Mouse (Mus musculus) hindbrain, embryonic 13.5 days (tissue): ENCODE results near the gene Tsn. TPM values are rescaled to one million over a fixed set of nuclear protein-coding genes. Genes with fewer than 3 reads are reported as not detected.

Experiments used
- ATAC-seq: fragments of 200-750 bp; cut with Nextera tagmentation; 2 replicates; pipeline ENCODE4 v1.8.0; 2017; ENCODE audit warnings: moderate TSS enrichment; ENCODE audit not compliant: low FRiP score
- H3K27ac ChIP-seq: fragments of 300-500 bp; sonication (generic); 2 replicates; pipeline ENCODE4 v1.5.1; 2015; ENCODE audit warnings: inconsistent platforms, mild to moderate bottlenecking, moderate library complexity
- H3K27me3 ChIP-seq: fragments of 300-500 bp; sonication (generic); 2 replicates; pipeline ENCODE4 v1.6.1; 2015; ENCODE audit warnings: mild to moderate bottlenecking, inconsistent platforms
- H3K36me3 ChIP-seq: fragments of 300-500 bp; sonication (generic); 2 replicates; pipeline ENCODE4 v1.6.1; 2015; ENCODE audit warnings: mild to moderate bottlenecking, inconsistent platforms
- H3K4me1 ChIP-seq: fragments of 300-500 bp; sonication (generic); replicated peaks from 2 replicates; pipeline ENCODE4 v1.6.1; 2015; ENCODE audit warnings: inconsistent platforms
- H3K4me2 ChIP-seq: fragments of 300-500 bp; sonication (generic); 2 replicates; pipeline ENCODE4 v1.6.1; 2015; ENCODE audit warnings: inconsistent platforms, mild to moderate bottlenecking, moderate library complexity
- H3K4me3 ChIP-seq: fragments of 300-500 bp; sonication (generic); 2 replicates; pipeline ENCODE4 v1.5.1; 2015; ENCODE audit warnings: mild to moderate bottlenecking, inconsistent platforms
- H3K9ac ChIP-seq: fragments of 300-500 bp; sonication (generic); 2 replicates; pipeline ENCODE4 v1.6.1; 2015; ENCODE audit warnings: mild to moderate bottlenecking, inconsistent platforms
- H3K9me3 ChIP-seq: fragments of 300-500 bp; sonication (generic); 2 replicates; pipeline ENCODE4 v1.6.1; 2016; ENCODE audit warnings: inconsistent platforms
- WGBS: fragments of 180-500 bp; shearing (Covaris S2); methylation state at CpG from one replicate; pipeline ENCODE4 v1.1.7; 2015; 5-methylcytosine and 5-hydroxymethylcytosine counted together
- polyA plus RNA-seq: library from polyadenylated mRNA; unstranded; fragments of >200 nt; fragmentation: Nextera tagmentation; extraction: Ambion mirVana; gene quantifications from 2 replicates; pipeline ENCODE4 v1.2.1, GENCODE M21; 2015

Tsn gene
- polyA plus RNA-seq, 1 experiment from 2014 or later = 467 TPM

GRCm38 (mm10) chr1:118297719-118298118 lies 13.8 kb downstream of the Tsn start:
- Histone ChIP-seq H3K27ac (no peak overlapping the region), H3K9ac (no peak overlapping the region), H3K9me3 (no peaks in the 10 kb centered on the region), H3K27me3 (no peaks in the 10 kb centered on the region), H3K36me3 (peaks cover 86% of the 10 kb centered on the region), H3K4me2 (no peak overlapping the region), H3K4me3 (no peak overlapping the region), H3K4me1 (no peaks in the 10 kb centered on the region)
- 97% methylated on average over 2 of the region's 2 CpGs for WGBS
- ATAC-seq = no peak

- Histone ChIP-seq H3K4me1 (no peaks in the 10 kb centered on the region), H3K9me3 (no peaks in the 10 kb centered on the region), H3K4me3 (no peak overlapping the region), H3K27me3 (no peaks in the 10 kb centered on the region), H3K4me2 (no peak overlapping the region), H3K9ac (no peak overlapping the region), H3K36me3 (peaks cover 76% of the 10 kb centered on the region), H3K27ac (no peak overlapping the region)
- 90% methylated on average over 3 of the region's 3 CpGs for WGBS
- no peak for ATAC-seq
These were observed 14.9 kb downstream of the Tsn start for GRCm38 (mm10) chr1:118296673-118297072.

GRCm38 (mm10) chr1:118294826-118295225 lies 16.7 kb downstream of the Tsn start:
- H3K4me2 ChIP-seq = no peak overlapping the region
- H3K9ac ChIP-seq = no peak overlapping the region
- H3K36me3 ChIP-seq = peaks cover 57% of the 10 kb centered on the region
- WGBS = 74% methylated on average over 5 of the region's 5 CpGs
- H3K27me3 ChIP-seq = no peaks in the 10 kb centered on the region
- no peak overlapping the region for H3K4me3 ChIP-seq
- no peak overlapping the region for H3K27ac ChIP-seq
- H3K4me1 ChIP-seq = no peaks in the 10 kb centered on the region
- no peak for ATAC-seq
- H3K9me3 ChIP-seq = no peaks in the 10 kb centered on the region

- no peaks in the 10 kb centered on the region for H3K27me3 ChIP-seq
- peaks cover 51% of the 10 kb centered on the region for H3K36me3 ChIP-seq
- ATAC-seq = no peak; the same call in 1 of the 2 replicates
- no peak overlapping the region for H3K4me3 ChIP-seq
- H3K9ac ChIP-seq = no peak overlapping the region
- WGBS = 95% methylated on average over 3 of the region's 3 CpGs
- H3K4me1 ChIP-seq = no peaks in the 10 kb centered on the region
- H3K4me2 ChIP-seq = no peak overlapping the region
- no peak overlapping the region for H3K27ac ChIP-seq
- H3K9me3 ChIP-seq = no peaks in the 10 kb centered on the region
These were observed 17.3 kb downstream of the Tsn start for GRCm38 (mm10) chr1:118294192-118294591.

- WGBS = 90% methylated on average over 4 of the region's 4 CpGs
These were observed 19.2 kb downstream of the Tsn start for GRCm38 (mm10) chr1:118292291-118292690.

GRCm38 (mm10) chr1:118275139-118275538 lies 36.4 kb downstream of the Tsn start:
- H3K9ac ChIP-seq = no peak overlapping the region
- H3K4me3 ChIP-seq = no peak overlapping the region
- H3K4me1 ChIP-seq = no peaks in the 10 kb centered on the region
- H3K4me2 ChIP-seq = no peak overlapping the region
- no peaks in the 10 kb centered on the region for H3K9me3 ChIP-seq
- 17% methylated on average over 2 of the region's 2 CpGs for WGBS
- H3K27me3 ChIP-seq = no peaks in the 10 kb centered on the region
- no peak overlapping the region for H3K27ac ChIP-seq
- no peaks in the 10 kb centered on the region for H3K36me3 ChIP-seq
- ATAC-seq = peak; percentile 52; the same call in 1 of the 2 replicates

More at GRCm38 (mm10) chr1:118292291-118292690, 19.2 kb downstream of the Tsn start:
- ATAC-seq = no peak
- Histone ChIP-seq H3K4me2 (no peak overlapping the region), H3K9ac (no peak overlapping the region), H3K4me3 (no peak overlapping the region), H3K27ac (no peak overlapping the region), H3K36me3 (peaks cover 32% of the 10 kb centered on the region), H3K27me3 (no peaks in the 10 kb centered on the region), H3K4me1 (no peaks in the 10 kb centered on the region), H3K9me3 (no peaks in the 10 kb centered on the region)

GRCm38 (mm10) chr1:118251931-118252330 lies 59.6 kb downstream of the Tsn start:
- no peak overlapping the region for H3K4me2 ChIP-seq
- ATAC-seq = no peak
- no peaks in the 10 kb centered on the region for H3K4me1 ChIP-seq
- no peak overlapping the region for H3K27ac ChIP-seq
- H3K4me3 ChIP-seq = no peak overlapping the region
- H3K9ac ChIP-seq = no peak overlapping the region
- 51% methylated on average over 2 of the region's 2 CpGs for WGBS
- no peaks in the 10 kb centered on the region for H3K27me3 ChIP-seq
- no peaks in the 10 kb centered on the region for H3K9me3 ChIP-seq
- H3K36me3 ChIP-seq = no peaks in the 10 kb centered on the region

Other genes with a start within 250 kb of the Tsn start
- 0.29 and 0.58 TPM in 2 replicates for gene Gm29106, start 135.2 kb downstream of the Tsn start, polyA plus RNA-seq
- 69.8 and 70.1 TPM in 2 replicates for gene Nifk, start 10.1 kb upstream of the Tsn start, polyA plus RNA-seq
- 117 and 131 TPM in 2 replicates for gene Clasp1, start 77.3 kb upstream of the Tsn start, polyA plus RNA-seq